Mouse (Mus musculus): ENCODE results near the gene Pilrb2.
"Not testable (repeated sequence)": the region's sequence is repeated elsewhere in the genome, so short reads cannot be mapped to it uniquely, and the experiment has no call there.

Pilrb2 gene

DNA sequence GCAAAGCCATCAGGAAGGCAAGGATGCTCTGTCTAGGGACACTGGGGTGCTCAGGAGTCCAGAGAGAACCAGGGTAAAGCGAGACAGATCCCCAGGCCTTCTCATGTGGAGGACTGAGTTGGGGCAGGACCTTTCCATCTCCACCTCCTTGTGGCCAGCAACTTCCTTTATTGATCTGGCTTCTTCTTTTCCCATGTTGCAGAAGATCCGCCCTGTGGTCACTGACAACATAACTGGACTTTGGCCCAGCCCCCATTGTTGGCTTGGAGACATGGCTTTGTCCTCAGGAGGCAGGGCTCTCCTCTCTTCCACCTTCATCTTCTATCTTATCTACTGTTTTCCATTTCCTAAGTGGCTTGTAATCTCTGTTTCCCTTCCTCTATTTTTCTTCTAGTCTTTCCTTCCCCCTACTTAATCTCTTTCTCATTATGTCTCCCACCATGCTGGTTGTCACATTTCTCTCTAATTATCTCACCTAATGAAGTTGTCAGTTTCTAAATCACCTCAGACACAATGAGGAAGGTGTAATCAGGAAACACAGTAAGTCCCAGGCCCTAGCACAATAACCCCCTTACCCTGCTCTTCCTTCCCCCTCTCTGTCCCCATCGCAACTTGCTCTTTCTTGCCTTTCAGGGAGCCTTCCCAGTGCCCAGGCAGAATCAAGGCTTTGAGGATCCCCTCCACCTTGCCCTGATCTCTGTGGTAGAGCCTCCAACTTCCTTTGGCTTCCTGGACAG lies at the start of gene Pilrb2:
Gene Pilrb2 (minus strand): TSS at position 172 of the 737 bp plus-strand sequence.
- not testable (repeated sequence) for DNase-seq (ENCODE audit: low spot score in 2 of 2)

DNA sequence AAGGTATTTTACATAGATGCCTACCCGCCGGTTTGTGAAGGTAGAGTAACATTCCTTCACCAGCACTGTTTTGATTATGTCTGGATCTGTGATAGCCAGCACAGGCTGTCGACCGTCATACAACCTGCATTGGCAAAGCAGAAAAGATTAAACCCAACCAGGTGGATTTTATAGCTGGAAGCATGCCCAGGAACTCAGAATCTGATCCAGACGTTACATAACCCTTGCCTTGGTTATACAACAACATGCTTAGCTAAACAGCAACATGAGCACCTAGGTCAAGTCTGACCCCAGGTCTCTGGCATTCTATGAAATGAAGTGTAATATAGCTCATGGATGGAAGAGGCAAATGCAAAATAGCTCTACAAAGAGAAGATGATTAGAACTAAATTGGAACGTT lies 43.9 kb upstream of the Pilrb2 start:
- no peak for DNase-seq (ENCODE audit: low spot score in 2 of 2)

DNA sequence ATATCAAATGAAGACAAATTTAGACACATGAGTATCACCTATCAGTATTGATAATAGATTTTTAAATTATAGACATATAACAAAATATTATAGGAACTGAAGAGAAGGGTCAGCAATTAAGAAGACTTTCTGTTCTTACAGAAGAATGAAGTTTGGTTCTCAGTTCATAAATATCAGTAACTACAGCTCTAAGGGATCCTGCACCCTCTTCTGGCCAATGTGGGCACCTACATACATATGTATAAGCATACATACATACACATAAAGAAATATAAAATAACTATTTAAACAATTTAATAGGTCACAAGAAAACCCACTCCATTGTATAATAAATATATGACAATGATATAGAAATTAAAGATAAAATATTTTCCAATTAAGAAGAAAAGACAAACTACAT lies 42.9 kb upstream of the Pilrb2 start:
- DNase-seq (ENCODE audit: low spot score in 2 of 2): no peak

DNA sequence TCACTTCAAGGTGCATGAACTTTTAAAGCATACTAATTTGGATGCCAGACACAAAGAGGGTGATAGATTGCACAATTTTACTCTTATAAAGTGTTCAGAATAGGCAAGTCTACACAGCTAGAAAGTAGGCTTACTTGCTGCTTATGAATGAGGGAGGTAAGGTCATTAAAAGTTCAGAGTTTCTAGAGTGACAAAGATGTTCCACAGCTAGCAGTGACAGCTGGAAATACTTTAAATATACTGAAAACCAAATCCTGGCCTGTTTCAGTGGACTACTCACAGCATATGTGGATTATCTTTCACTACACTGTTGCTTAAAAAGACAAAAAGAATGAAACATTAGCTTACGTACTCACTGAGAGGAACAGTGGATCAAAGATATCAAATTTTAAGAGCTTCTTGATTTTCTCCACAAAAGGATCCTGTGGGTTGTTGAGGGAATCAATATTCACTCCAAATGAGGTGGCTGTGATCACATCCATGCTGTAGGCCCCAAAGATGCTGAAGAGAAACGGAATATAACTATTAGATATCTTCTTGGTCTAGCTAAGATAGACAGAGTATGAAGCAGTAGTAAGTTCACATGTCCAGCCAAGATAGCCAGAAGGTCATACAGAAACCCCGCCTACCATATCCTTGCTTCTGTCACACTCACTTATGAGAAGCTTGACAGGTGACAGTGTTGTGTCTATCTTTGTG lies 38.1 kb upstream of the Pilrb2 start:
- no peak for DNase-seq (ENCODE audit: low spot score in 2 of 2)

DNA sequence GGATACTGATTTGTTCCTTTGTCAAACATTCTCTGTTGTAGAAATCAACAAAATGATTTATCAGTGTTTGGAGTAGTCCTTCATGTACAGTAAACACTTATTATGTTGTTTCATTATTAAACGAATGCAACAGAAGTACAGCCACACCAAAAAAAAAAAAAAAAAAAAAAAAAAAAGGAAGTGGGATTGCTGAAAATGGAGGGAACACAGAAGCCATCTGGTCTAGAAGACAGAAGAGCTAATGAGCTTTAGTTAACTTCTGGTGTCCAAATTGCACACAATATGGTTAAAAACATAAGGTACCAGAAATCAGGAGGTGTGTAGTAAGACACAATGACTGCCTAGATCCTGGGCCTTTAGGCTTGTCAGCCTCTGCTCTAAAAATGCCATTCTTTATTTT lies 26.2 kb upstream of the Pilrb2 start:
- DNase-seq (ENCODE audit: low spot score in 2 of 2): no peak

DNA sequence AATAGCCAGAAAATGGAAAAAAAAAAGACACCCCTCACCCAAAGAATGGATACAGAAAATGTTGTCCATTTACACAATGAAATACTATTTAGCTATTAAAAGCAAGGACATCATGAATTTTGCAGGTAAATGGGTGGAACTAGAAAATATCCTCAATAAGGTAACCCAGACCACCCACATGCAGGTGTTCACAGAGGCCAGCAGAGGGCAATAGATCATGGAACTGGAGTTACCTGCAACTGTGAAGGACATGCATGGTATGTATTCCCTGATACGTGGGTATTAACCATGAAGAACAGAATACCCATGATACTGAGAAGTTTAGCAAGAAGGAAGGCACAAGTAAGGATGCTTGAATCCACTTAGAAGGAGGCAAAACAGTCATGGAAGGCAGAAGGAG lies 21.3 kb upstream of the Pilrb2 start:
- no peak for DNase-seq (ENCODE audit: low spot score in 2 of 2)

DNA sequence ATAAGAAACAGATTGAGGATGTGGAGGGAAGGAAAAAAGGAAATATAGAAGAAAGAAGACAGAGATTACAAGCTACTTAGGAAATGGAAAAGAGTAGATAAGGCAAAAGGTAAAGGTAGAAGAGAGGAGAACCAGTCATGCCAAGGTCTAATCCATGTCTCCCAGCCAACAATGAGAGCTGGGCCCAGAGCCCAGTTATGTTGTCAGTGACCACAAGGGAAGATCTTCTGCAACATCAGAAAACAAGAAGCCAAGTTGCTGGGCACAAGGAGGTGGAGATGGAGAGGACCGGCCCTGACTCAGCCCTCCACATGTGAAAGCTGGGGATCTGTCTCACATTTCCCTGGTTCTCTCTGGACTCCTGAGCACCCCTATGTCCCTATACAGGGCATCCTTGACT lies 16.1 kb upstream of the Pilrb2 start:
- DNase-seq (ENCODE audit: low spot score in 2 of 2): no peak

DNA sequence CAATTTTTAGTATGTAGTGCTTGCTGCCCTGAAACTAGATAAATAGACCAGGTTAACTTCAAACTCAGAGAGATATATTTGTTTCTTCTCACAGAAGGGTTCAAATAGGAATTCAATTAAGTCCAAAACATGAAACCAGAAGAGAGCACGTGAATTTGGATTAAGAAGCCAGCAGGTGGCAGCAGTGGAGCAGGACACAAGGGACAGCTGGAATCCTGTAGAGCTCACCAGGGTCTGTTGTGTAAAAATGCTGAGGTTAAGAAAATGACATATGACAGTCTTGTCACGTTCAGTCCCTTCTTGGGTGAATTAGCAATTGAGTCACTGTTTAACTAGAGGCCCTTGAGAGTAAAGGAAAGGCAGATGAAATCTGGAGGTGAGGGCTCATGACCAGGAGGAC lies 14.3 kb upstream of the Pilrb2 start:
- DNase-seq (ENCODE audit: low spot score in 2 of 2): no peak

DNA sequence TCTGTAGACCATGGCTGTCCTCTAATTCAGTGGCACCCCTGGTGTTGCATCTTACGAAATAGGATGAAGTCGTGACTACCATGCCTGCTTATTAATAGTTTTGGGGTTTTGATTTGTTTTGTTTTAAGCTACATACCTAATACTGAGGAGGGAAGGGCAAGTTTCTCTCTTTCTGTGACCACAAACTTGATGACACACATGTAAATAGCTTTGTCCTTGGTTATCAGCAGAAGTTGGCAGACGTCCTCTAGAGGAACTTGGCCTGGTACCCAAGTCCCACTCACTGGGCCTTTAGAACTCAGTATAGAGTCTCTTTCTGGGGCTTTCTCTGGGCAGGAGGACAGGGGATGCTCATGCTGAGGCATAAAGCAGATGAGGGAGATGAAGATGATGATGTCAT lies 11.7 kb upstream of the Pilrb2 start:
- no peak for DNase-seq (ENCODE audit: low spot score in 2 of 2)

DNA sequence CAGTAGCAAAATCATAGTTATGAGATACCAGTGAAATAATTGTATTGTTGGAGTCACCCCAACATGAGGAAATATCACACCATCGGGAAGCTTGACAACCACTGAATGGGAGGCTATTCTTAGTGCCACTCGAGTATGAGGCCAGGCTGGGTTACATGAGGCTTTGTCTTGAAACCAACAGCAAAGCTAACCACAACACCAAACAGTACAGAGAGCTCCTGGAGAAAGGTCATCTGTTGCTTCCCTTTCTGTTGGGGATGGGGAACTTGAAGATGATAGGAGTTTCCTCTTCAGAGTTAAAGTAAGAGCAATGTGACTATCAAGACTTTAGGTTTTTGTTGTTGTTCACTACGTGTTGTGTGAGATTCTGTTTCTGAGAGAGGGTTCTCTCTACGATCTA lies 11.3 kb upstream of the Pilrb2 start:
- DNase-seq (ENCODE audit: low spot score in 2 of 2): no peak

DNA sequence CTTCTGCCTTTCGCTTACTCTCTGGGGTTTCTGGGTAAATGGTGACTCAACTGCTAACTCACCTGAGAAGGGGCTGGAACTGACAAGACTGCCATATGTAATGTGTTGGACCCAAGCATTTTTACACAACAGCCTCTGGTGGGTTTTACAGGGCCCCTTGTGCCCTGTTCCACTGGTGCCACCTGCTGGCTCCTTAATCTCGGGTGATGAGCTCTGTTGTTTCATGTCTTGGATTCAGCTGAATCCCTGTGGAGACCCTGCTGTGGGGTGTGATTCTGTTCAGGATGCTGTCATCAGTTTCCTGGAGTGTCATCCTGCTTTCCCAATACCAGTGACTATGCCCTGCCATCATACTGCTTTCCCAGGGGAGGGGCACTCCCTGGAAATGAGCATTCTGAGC lies 6.2 kb upstream of the Pilrb2 start:
- DNase-seq (ENCODE audit: low spot score in 2 of 2): no peak

DNA sequence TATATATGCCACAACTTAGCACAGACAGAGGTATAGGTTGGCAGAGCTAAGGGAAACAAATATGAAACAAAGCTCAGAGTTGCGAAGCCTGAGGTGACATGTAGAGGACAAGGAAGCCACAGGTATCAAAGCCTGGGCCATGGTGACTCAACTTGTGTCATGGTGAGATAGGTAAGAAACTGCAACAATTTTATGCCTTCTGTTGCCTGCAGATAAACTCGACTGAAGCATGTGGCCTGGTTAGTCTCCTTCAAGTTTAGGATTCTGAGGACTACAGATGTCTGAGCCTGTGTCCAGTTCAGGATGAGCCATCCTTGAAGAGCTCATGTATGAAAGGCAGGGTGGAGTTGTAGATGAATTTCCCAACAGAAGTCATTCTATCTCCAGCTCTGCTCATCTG lies 3.4 kb upstream of the Pilrb2 start:
- no peak for DNase-seq (ENCODE audit: low spot score in 2 of 2)

DNA sequence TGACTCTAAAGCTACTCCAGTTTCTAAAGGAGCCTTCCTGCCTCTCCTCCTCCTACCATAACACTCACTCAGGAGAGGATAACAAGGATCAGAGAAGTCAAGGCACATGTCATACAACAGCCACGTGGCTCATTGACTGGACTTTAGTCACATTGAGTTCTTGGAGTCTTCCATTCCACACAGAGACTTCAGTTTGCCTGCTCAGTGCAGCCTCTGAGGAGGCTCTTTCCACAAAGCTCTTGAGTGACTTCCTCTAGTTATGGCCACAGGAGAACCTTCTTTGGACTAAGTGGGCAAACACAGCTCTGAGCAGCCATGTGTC lies 727 bp upstream of the Pilrb2 start:
- DNase-seq (ENCODE audit: low spot score in 2 of 2): not testable (repeated sequence)

DNA sequence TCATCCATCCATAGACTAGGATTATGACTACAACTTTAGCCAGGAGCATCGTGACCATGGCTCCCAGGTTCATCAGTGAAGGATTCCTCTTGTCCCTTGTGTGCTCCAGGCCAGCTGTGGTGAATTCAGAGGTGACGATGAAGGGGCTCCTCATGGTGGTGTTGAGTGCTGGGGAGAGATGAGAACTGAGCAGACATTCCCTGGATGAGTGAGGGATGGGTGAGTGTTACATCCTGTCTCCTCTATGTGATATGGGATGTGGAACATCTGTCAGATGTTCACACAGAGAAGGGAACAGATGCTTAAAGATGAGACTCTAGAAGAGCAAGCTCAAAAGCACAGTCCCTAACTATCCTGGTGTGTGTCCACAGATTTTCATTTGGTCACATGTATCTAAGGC lies 3.0 kb downstream of the Pilrb2 start:
- DNase-seq (ENCODE audit: low spot score in 2 of 2): not testable (repeated sequence)

DNA sequence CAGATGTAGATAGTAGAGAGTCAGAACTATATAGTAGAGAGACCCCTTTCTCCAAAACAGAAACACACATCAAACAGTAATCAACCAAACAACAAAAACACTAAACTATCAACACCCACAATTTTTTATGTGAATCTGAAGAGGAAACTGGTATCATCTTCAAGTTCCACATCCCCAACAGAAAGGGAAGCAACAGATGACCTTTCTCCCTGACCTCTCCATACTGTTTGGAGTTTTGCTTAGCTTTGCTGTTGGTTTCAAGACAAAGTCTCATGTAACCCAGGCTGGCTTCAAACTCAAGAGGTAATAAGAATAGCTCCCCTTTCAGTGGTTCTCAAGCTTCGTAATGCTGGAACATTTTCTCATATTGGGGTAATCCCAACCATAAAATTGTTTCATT lies 7.6 kb downstream of the Pilrb2 start:
- DNase-seq (ENCODE audit: low spot score in 2 of 2): not testable (repeated sequence)

DNA sequence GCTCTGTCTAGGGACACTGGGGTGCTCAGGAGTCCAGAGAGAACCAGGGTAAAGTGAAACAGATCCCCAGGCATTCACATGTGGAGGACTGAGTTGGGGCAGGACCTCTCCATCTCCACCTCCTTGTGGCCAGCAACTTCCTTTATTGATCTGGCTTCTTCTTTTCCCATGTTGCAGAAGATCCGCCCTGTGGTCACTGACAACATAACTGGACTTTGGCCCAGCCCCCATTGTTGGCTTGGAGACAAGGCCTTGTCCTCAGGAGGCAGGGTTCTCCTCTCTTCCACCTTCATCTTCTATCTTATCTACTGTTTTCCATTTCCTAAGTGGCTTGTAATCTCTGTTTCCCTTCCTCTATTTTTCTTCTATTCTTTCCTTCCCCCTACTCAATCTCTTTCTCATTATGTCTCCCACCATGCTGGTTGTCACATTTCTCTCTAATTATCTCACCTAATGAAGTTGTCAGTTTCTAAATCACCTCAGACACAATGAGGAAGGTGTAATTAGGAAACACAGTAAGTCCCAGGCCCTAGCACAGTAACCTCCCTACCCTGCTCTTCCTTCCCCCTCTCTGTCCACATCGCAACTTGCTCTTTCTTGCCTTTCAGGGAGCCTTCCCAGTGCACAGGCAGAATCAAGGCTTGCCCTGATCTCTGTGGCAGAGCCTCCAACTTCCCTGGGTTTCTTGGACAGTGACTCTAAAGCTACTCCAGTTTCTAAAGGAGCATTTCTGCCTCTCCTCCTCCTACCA lies 13.5 kb downstream of the Pilrb2 start, which contains the start of gene Pilrb1:
Gene Pilrb1 (minus strand): TSS at position 147 of the 751 bp plus-strand sequence.
- DNase-seq (ENCODE audit: low spot score in 2 of 2): not testable (repeated sequence)

DNA sequence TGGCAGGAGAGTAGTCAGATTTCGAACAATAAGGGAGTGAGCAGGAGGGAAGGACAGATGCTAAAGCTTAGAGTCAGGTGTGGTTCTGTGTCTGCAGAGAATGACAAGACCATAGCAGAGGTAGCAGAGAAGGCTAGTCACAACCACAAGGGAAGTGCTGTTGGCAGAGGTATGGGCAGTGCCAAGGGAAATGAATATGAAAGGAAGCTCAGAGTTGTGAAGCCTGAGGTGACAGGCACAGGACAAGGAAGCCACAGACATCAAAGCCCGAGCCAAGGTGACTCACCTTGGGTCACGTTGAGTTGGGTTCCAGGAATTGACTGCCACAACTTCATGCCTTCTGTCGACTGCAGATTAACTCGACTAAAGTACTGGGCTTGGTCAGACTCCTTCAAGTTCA lies 14.7 kb downstream of the Pilrb2 start:
- DNase-seq (ENCODE audit: low spot score in 2 of 2): not testable (repeated sequence)

DNA sequence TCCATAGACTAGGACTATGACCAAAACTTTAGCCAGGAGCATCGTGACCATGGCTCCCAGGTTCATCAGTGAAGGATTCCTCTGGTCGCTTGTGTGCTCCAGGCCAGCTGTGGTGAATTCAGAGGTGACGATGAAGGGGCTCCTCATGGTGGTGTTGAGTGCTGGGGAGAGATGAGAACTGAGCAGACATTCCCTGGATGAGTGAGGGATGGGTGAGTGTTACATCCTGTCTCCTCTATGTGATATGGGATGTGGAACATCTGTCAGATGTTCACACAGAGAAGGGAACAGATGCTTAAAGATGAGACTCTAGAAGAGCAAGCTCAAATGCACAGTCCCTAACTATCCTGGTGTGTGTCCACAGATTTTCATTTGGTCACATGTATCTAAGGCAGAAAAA lies 16.7 kb downstream of the Pilrb2 start:
- DNase-seq (ENCODE audit: low spot score in 2 of 2): peak in 1 of 2 experiments; percentile 11

DNA sequence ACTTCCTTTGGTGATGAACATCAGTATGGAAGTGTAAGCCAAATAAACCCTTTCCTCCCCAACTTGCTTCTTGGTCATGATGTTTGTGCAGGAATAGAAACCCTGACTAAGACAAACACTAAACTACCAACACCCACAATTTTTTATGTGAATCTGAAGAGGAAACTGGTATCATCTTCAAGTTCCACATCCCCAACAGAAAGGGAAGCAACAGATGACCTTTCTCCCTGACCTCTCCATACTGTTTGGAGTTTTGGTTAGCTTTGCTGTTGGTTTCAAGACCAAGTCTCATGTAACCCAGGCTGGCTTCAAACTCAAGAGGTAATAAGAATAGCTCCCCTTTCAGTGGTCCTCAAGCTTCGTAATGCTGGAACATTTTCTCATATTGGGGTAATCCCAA lies 21.3 kb downstream of the Pilrb2 start:
- DNase-seq (ENCODE audit: low spot score in 2 of 2): not testable (repeated sequence)

DNA sequence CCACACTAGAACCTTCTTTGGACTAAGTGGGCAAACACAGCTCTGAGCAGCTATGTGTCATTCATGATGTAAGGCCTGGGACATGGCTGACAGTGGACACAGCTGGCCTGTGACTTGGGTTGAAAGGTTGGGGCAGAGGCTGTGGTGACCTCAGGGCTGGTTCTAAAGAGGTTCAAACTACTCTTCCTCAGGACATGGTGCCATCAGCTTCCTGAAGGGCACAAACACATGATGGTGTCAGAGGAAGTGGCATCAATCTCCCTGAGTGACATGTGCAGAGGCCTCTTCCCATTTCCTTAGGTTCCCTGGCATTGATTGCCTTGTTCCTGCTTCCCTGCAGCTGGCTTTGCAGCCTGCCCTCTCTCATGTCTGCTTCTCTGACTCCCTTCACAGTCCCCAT lies 34.5 kb downstream of the Pilrb2 start:
- not testable (repeated sequence) for DNase-seq (ENCODE audit: low spot score in 2 of 2)

DNA sequence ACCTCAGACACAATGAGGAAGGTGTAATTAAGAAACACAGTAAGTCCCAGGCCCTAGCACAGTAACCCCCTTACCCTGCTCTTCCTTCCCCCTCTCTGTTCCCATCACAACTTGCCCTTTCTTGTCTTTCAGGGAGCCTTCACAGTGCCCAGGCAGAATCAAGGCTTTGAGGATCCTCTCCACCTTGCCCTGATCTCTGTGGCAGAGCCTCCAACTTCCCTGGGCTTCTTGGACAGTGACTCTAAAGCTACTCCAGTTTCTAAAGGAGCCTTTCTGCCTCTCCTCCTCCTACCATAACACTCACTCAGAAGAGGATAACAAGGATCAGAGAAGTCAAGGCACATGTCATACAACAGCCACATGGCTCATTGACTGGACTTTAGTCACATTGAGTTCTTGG lies 35.0 kb downstream of the Pilrb2 start:
- DNase-seq (ENCODE audit: low spot score in 2 of 2): no peak

DNA sequence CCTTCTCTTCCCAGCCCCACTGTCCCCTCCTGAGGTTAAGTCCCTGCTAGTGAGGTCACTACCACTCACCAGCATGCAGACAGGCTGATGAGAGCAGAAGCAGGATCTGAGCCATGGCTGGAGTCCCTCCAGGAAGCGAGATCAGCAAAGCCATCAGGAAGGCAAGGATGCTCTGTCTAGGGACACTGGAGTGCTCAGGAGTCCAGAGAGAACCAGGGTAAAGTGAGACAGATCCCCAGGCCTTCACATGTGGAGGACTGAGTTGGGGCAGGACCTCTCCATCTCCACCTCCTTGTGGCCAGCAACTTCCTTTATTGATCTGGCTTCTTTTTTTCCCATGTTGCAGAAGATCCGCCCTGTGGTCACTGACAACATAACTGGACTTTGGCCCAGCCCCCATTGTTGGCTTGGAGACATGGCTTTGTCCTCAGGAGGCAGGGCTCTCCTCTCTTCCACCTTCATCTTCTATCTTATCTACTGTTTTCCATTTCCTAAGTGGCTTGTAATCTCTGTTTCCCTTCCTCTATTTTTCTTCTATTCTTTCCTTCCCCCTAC lies 35.6 kb downstream of the Pilrb2 start, which contains the start of gene Pilra:
Gene Pilra (minus strand): TSS at position 316 of the 555 bp plus-strand sequence.
- not testable (repeated sequence) for DNase-seq (ENCODE audit: low spot score in 2 of 2)

Measured in urinary bladder, postnatal 4 days (tissue).